Mouse (Mus musculus) megakaryocyte, embryonic 14.5 days (primary cell): ENCODE data around the gene Nae1.

Source experiments
- FLI1 ChIP-seq: IDR thresholded peaks from 2 replicates; pipeline ENCODE4 v1.6.1; 2012; ENCODE audit warnings: low read length, inconsistent platforms, mixed read lengths
- GATA1 ChIP-seq: IDR thresholded peaks from 3 replicates; pipeline ENCODE4 v1.6.1; 2012; ENCODE audit warnings: mixed read lengths, low read length, inconsistent platforms, borderline replicate concordance

DNA sequence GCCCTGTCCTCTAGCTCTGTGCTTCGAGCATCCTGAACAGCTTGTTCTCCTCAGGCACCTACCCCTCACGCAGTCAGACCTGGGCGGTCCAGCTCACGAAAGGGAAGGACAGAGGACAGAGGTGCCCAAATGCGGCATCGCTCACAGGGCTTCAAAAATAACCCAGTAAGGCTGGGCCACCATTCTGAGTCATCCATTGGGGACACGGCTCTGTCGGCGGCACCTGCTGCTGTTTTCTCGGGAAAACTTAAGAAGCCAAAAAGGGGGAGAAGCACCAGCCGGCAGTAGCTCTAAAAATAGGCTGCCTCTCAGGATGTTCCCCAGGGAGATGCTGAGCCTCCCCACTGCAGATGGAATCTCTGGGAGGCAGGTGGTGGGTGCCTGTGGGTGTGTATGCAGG, 7.7 kb upstream of the Nae1 start:
- TF ChIP-seq GATA1 = no peak
- TF ChIP-seq FLI1 = no peak
